Mouse (Mus musculus) small intestine, adult 2 months (tissue): ENCODE measurements around the gene Chst11.

Experiments used
- CTCF ChIP-seq: fragments of 200-500 bp; IDR thresholded peaks from 2 replicates; pipeline ENCODE4 v1.5.1; 2012; ENCODE audit warnings: low read depth, mild to moderate bottlenecking, control low read depth, inconsistent platforms, low read length, moderate library complexity, mixed read lengths; ENCODE audit not compliant: insufficient replicate concordance, insufficient read length; ENCODE audit errors: extremely low read depth
- POLR2A ChIP-seq: fragments of 200-500 bp; IDR thresholded peaks from 2 replicates; pipeline ENCODE4 v1.6.1; 2012; ENCODE audit warnings: low read depth, mild to moderate bottlenecking, control low read depth, inconsistent platforms, low read length, moderate library complexity

GRCm38 (mm10) chr10:83056866-83057265 is 71.6 kb downstream of the Chst11 start:
- TF ChIP-seq CTCF (no peak), POLR2A (no peak)
